Mouse (Mus musculus) fat pad, adult 2 months (tissue): ENCODE results near the gene Tmem39a.
A peak's percentile ranks its signal among the peaks of the same experiment; 100 is the strongest.

Source experiments
- DNase-seq: peaks from one replicate; pipeline ENCODE4 v3.0.0-alpha.2; 2011; ENCODE audit warnings: low read depth, low spot score; ENCODE audit errors: extremely low read depth

Tmem39a gene

GRCm38 (mm10) chr16:38558221-38558748, at the start of gene Tmem39a:
Gene Tmem39a (plus strand): TSS chr16:38558698.
- no peak for DNase-seq

GRCm38 (mm10) chr16:38510846-38511245, 47.7 kb upstream of the Tmem39a start:
- no peak for DNase-seq

DNA sequence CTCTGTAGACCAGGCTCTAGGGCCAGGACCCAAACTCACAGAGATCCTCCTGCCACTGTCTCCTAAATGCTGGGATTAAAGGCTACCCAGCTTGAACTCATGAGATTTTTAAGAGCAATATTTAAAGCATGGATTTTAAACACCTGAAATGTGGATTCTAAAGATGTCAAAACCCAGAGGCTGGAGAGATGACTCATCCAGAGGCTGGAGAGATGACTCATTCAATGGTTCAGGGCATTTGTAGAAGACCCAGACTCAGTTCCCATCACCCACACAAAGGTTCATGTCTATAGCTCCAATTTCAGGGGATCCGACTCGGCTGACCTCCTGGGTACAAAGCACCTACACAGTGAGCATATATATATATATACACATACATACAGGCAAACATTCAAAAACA, 39.4 kb upstream of the Tmem39a start:
- DNase-seq, result no peak

DNA sequence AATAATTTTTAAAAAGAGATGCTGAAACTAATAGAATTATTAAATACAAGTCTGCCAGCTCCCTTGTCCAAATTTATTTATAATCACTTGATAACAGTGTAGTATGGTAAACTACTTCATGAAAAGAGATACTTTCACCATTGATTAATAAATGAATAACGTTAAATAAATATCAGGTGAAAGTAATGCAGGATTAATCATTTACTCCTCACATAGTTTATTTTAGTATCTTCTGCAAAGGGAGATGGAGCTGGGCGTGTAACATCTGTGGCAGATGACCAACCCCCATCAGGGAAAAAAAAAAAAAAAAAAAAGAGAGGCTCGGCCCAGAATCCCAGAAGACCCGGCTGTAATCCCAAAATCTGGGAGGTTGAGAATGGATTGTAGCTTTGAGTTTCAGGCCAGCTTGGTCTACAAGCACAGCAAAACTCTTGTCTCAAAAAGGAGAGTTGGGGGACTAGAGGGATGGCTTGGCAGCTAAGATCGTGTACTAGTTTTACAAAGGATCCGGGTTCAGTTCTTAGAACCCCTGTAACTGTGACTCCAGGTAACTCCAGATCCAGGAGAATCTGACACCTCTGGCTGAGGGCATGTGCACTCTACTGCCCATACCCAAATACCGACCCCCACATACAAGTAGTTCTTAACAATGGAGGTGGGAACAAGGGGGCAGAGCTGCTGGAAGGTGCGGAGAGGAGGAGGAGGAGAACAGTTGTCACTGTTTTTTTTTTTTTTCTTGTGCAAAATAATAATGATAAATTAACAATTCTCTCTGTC, 37.1 kb upstream of the Tmem39a start:
- DNase-seq, result no peak

DNA sequence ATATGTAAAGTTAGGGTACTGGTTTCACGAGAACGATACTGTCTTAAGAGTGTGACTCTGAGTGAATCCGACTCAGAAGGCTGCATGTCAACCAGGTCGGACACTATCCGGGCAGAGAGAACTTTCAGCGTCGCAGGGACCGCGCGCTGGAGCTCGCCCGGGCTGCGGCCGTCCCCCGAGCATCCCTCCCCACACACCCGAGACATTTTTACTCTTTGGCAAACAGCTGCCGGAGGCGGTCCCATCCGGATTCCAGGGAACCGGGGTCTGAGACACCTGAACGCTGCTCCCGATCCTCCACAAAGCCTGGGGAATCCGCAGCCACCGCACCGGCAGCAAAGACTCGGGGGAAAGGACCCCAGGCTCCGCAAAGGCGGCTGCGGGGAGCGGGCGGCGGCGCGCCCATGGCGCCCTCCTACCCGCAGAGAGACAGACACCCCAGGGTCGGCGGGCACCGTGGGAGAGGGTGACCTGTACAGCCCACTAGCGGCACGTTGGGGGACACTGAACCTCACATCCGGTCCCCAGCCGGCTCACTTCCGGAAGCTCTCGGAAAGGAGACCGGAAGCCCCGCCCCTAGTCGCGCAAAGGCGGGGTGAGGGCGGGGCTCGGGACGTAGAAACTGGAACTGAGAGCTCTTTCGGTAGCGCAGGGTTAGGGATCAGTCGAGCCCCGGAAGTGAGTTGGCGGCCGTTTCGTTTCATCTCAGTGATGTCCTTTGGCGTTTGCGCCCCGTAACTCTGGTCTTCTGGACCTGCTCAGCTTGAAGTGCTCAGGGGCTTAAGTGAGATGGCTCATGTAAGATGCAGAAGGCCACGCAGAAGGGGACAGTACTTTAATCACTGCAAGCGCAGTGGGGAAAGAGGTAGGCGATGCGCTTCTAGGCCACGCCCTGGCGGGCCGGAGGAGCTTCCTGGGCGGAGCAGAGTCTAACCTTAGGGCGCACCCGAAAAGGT, 36.1 kb upstream of the Tmem39a start, which contains the start of gene Timmdc1:
Gene Timmdc1, minus strand, starts transcription at position 535 of the 956 bp plus-strand sequence.
- peak; percentile 40 for DNase-seq

DNA sequence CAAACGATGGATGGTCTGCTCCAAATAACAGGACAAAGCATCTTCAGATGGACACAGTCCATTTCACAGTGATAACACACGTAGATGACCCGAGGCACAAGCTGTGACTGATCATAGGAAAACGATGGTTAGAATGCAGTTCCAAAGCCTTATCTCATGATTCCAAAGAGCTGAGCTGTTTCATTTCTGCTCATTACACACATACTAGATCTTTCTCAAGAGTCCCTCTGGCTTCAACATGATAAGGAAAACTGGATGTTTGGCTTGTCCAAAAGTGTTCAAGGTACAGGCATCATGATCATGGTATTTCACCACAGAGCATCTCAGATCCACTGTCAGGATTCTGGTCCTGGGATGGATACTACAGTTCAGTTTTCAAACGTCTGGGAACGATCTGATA, 32.2 kb upstream of the Tmem39a start:
- no peak for DNase-seq

DNA sequence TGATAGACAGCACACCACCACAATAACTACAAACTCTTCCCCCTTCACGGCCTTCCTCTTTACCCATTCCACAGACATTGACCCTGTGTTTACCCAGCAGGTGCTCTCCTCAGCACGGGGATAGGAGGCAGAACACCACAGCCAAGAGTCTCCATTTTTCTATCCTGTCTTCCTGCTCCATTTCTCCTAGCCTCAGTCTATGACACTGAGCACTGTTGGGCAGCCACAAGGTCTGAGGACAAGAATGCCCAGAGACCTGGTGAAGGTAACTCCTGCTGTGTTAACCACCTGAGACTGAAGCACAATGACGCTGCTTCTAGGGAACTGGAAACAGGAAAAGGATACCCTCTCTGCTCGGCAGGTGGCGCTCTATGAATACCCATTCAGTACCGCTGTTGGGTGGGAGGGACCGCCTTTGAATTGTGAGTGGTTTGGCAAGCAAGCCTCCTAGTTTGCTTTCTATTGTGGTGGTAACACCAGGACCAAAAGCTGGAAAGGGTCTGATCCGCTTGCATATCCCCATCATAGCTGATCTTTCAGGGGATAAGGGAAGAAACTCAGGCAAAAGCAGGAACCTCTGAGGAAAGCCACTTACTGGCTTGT, 21.9 kb upstream of the Tmem39a start:
- no peak for DNase-seq

DNA sequence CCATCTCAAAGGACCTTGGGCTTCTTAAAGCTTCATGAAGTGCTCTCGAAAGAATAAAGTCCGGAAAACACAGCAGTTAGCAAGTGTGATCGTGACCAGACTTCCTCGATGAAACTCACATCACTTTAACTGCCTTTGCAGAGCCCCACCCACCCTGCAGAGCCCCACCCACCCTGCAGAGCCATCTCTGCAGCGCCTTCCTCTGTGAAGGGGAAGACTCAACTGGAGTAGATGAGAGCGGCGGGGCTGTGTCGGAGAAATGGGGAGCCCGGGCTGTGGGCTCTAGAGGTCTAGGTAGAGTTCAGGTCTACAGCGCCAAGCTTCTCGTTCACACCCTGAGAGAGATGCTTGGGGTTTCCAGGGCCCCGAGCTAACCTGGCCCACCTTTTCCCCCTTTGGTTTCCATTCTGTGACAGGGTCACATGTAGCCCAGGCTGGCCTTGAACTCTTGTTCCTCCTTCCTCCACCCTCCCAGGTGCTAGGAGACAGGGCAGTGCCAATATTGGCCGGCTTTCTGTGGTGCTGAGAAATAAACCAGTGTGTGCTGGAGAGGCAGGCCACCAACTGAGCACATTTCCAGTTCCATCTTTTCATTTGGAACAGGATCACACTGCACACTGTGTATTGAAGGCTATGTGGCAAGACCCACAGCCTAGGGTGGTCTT, 19.6 kb upstream of the Tmem39a start:
- DNase-seq, result no peak

DNA sequence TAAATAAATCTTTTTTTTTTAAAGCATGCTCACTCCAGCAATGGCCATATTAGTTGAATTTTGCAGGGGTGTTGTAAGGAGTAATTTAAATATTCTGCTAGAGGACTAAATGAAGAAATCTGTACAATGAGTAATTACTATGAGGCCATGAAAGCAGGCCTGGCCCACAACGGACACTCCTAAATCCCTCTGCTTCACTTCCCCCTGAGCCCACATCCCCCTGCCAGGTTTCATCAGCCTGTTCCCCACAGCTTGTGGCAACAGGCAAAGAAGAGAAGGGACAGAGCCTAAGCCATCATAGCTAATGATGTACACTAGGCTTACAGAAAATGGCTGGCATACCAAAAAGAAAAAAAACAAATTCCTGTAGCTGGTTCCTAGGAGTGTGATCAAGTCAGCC, 10.5 kb upstream of the Tmem39a start:
- no peak for DNase-seq

DNA sequence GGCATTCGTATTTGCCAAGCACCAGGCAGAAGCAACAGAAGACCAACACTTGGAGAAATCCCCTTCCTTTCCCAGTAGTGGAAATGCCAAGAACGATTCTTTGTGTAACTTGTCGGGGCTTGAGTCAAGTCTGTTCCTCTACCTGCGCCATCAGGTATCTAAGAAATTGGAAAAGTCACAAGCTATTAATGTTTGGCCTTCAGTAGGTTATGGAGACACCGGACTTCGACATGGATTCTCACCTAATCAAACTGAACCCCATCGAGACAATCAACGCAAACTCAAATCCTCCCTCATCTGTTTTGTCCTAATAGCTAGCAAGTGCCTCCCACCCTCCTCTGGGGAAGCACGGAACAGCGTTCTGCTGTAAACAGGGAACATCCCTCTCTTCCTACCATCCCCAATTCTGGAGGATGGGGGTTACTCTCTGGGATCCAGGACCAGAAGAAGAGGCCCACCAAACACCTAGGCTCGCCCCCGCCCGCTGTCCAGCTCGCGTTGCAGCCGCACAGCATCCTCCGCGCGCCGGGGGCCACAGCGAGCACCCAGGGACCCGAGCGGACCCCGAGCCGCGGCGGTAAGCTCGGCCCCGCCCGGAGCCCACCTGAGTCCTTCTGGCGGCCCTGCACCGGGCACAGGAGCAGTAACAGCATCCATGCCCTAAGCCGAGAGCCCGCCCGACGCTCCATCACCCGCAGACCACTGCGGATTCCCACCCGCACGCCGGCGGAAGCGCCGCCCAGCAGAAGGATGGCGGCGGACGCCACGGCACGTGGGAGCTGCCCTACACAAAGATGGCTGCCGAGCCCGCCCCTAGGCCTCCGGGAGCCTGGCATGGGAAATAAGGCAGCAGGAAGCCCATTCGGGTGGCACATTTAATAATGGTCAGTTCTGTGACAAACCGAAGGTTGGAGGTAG, 8.8 kb upstream of the Tmem39a start, which contains the start of gene Poglut1:
Gene Poglut1, minus strand, starts transcription at position 780 of the 918 bp plus-strand sequence.
- no peak for DNase-seq

DNA sequence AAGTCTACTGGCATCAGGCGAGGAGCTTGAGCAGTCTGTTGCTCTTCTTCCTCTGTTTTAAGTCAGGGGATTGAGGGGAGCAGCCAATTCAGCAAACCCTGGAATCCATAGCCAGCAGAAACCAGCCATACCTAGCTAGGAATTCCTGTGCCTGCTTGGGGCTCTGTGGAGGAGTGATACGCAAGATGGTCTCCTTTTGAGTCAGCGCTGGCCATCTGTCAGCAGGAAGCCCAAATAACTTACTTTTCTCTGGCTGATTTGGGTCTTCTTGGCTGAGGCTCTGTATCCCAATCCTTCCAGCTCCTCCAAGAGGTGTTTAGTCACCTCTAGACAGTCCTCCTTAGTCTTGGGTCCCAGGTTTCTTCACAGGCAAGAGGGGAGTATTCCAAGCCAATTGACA, 2.5 kb upstream of the Tmem39a start:
- DNase-seq, result no peak

GRCm38 (mm10) chr16:38562131-38562967, 3.9 kb downstream of the Tmem39a start:
- DNase-seq, result no peak

- DNase-seq, result no peak
Measured at GRCm38 (mm10) chr16:38562968-38563327, 4.5 kb downstream of the Tmem39a start.

DNA sequence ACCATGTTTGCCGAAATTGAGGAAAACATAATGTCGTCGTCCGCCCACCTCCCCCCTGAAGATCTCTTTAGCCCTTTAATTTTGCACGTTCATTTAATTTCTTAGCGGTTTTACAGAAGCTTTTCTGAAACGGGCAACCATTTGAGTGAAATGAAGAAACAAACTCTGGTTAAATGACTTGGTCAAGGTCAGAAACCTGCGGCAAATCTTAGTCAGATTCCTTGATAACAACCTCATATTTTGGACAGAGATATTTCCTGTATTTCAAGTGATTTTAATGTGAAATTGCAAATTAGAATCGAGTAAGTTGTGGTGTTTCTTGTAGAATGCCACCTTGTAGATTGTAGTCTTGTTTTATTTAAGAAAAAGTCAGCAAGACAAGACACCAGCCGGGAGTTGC, 5.0 kb downstream of the Tmem39a start:
- no peak for DNase-seq

DNA sequence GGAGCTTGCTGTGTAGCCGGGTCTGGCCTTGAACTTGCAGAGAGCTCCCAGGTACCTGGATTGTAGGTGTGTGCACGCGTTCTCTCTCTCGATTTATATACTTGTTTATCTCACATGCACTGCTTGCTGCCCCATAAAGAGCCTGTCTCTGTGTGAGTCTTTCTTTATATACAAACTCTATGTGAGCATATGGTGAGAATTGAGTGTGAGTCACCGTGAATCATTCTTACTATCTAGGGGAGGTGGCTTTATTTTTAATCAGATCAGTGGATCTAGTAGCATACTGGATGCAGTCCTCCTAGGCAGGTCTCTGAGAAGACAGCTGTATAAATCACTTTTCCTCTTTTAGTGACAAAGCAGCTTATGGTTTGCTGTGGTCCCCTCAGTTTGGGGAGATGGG, 9.7 kb downstream of the Tmem39a start:
- no peak for DNase-seq

GRCm38 (mm10) chr16:38571481-38571880, 13.0 kb downstream of the Tmem39a start:
- no peak for DNase-seq

DNA sequence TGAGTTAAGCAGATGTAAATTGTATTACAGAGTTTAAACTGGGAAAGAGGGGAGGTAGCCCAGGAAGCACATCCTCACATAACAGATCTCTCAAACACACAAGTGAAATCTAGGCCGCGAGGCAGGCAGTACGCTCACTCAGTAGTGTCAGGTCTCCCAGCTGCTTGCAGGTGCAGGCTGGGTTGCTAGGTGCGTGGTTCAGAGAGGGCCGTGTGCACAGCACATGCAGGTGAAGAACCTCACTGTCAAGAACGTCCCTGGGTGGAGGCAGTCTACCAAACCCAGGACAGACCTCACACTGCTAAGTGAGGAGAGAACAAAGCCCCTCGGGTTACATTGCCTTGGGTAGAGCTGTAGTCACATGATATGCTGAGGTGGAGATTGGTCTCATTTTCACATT, 26.3 kb downstream of the Tmem39a start:
- no peak for DNase-seq

DNA sequence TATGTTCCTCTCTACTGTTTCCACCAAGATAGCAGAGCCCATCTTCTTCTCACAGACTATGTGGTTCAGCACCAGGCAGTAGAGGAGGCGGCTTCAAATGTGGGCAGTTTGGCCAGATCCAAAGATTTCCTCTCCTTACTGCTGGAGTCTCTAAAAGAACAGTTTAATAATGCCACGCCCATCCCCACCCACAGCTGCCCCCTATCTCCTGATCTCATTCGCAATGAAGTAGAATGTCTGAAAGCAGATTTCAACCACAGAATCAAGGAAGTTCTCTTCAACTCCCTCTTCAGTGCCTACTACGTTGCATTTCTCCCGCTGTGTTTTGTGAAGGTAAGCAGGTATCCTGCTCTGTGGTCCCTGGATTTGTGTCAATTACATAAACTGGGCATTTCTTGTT, 26.7 kb downstream of the Tmem39a start:
- DNase-seq, result no peak

- DNase-seq, result no peak
Measured at GRCm38 (mm10) chr16:38587163-38587562, 28.7 kb downstream of the Tmem39a start.
